Mouse (Mus musculus): ENCODE data around the gene Gm10272. TPM values are rescaled to one million over a fixed set of nuclear protein-coding genes. Genes with fewer than 3 reads are reported as not detected.

The Gm10272 gene
- not detected in 2 replicates for polyA plus RNA-seq (2012; rRNA removed)

GRCm38 (mm10) chr10:77706326-77706725 lies at the start of gene Gm10272:
Gene Gm10272, plus strand, starts transcription at chr10:77706626.

GRCm38 (mm10) chr10:77685895-77686664 lies 20.3 kb upstream of the Gm10272 start, which contains the start of gene Tspear:
Gene Tspear, plus strand, starts transcription at chr10:77686569.

GRCm38 (mm10) chr10:77690356-77690807 lies 16.0 kb upstream of the Gm10272 start, which contains the start of gene Gm19402:
Gene Gm19402, minus strand, starts transcription at chr10:77690757.

GRCm38 (mm10) chr10:77697133-77697532 lies 9.3 kb upstream of the Gm10272 start, which contains the start of gene Gm9508:
Gene Gm9508, minus strand, starts transcription at chr10:77697233.

GRCm38 (mm10) chr10:77711157-77711556 lies 4.7 kb downstream of the Gm10272 start, which contains the start of gene Gm10024:
Gene Gm10024, plus strand, starts transcription at chr10:77711457.

GRCm38 (mm10) chr10:77715507-77715906 lies 9.1 kb downstream of the Gm10272 start, which contains the start of gene Gm10142:
Gene Gm10142, plus strand, starts transcription at chr10:77715807.

GRCm38 (mm10) chr10:77720299-77720698 lies 13.9 kb downstream of the Gm10272 start, which contains the start of gene Krtap12-1:
Gene Krtap12-1, plus strand, starts transcription at chr10:77720599.

GRCm38 (mm10) chr10:77726186-77726585 lies 19.8 kb downstream of the Gm10272 start, which contains the start of gene Gm10100:
Gene Gm10100, plus strand, starts transcription at chr10:77726486.

GRCm38 (mm10) chr10:77741924-77742688 lies 35.7 kb downstream of the Gm10272 start, which contains the start of gene Gm18596:
Gene Gm18596, minus strand, starts transcription at chr10:77742638.

GRCm38 (mm10) chr10:77751254-77751653 lies 44.8 kb downstream of the Gm10272 start, which contains the start of gene Gm9736:
Gene Gm9736, minus strand, starts transcription at chr10:77751354.

Other genes starting within 250 kb of the Gm10272 start
- 9.8 and 10.5 TPM in 2 replicates for gene Fam207a, start 190.8 kb upstream of the Gm10272 start, polyA plus RNA-seq (2012; rRNA removed)
- 25.0 and 31.3 TPM in 2 replicates for gene Itgb2, start 176.4 kb upstream of the Gm10272 start, polyA plus RNA-seq (2012; rRNA removed)
- gene Pttg1ip, start 124.9 kb upstream of the Gm10272 start, polyA plus RNA-seq (2012; rRNA removed), result 77.8 TPM in 2 replicates
- 123 and 134 TPM in 2 replicates for gene Sumo3, start 100.5 kb upstream of the Gm10272 start, polyA plus RNA-seq (2012; rRNA removed)
- gene Gm49325, start 100.4 kb upstream of the Gm10272 start, polyA plus RNA-seq (2012; rRNA removed), result 0.16 TPM in 1 of 2 replicates, not detected in the other
- gene Ube2g2, start 84.4 kb upstream of the Gm10272 start, polyA plus RNA-seq (2012; rRNA removed), result 22.9 and 27.2 TPM in 2 replicates
- gene Tspear, start 20.1 kb upstream of the Gm10272 start, polyA plus RNA-seq (2012; rRNA removed), result 0.10 and 0.12 TPM in 2 replicates
- not detected in 2 replicates for gene Gm19402, start 15.9 kb upstream of the Gm10272 start, polyA plus RNA-seq (2012; rRNA removed)
- not detected in 2 replicates for gene Gm9508, start 9.4 kb upstream of the Gm10272 start, polyA plus RNA-seq (2012; rRNA removed)
- gene Gm10024, start 4.8 kb downstream of the Gm10272 start, polyA plus RNA-seq (2012; rRNA removed), result not detected in 2 replicates
- not detected in 2 replicates for gene Gm10142, start 9.2 kb downstream of the Gm10272 start, polyA plus RNA-seq (2012; rRNA removed)
- not detected in 2 replicates for gene Krtap12-1, start 14.0 kb downstream of the Gm10272 start, polyA plus RNA-seq (2012; rRNA removed)
- not detected in 2 replicates for gene Gm10100, start 19.9 kb downstream of the Gm10272 start, polyA plus RNA-seq (2012; rRNA removed)
- not detected in 2 replicates for gene Gm18596, start 36.0 kb downstream of the Gm10272 start, polyA plus RNA-seq (2012; rRNA removed)
- gene Gm9736, start 44.7 kb downstream of the Gm10272 start, polyA plus RNA-seq (2012; rRNA removed), result not detected in 2 replicates
- not detected in 2 replicates for gene Gm3233, start 53.1 kb downstream of the Gm10272 start, polyA plus RNA-seq (2012; rRNA removed)
- gene Gm3238, start 64.7 kb downstream of the Gm10272 start, polyA plus RNA-seq (2012; rRNA removed), result not detected in 2 replicates
- gene Gm7138, start 70.3 kb downstream of the Gm10272 start, polyA plus RNA-seq (2012; rRNA removed), result not detected in 2 replicates
- not detected in 2 replicates for gene Gm3250, start 75.9 kb downstream of the Gm10272 start, polyA plus RNA-seq (2012; rRNA removed)
- gene Gm7137, start 81.6 kb downstream of the Gm10272 start, polyA plus RNA-seq (2012; rRNA removed), result not detected in 2 replicates
- not detected in 2 replicates for gene Gm9639, start 88.5 kb downstream of the Gm10272 start, polyA plus RNA-seq (2012; rRNA removed)
- not detected in 2 replicates for gene Gm19668, start 92.5 kb downstream of the Gm10272 start, polyA plus RNA-seq (2012; rRNA removed)
- not detected in 2 replicates for gene Gm9507, start 105.2 kb downstream of the Gm10272 start, polyA plus RNA-seq (2012; rRNA removed)
- not detected in 2 replicates for gene Gm2696, start 108.1 kb downstream of the Gm10272 start, polyA plus RNA-seq (2012; rRNA removed)
- gene Krtap10-4, start 120.5 kb downstream of the Gm10272 start, polyA plus RNA-seq (2012; rRNA removed), result not detected in 2 replicates
- not detected in 2 replicates for gene Krtap10-10, start 129.3 kb downstream of the Gm10272 start, polyA plus RNA-seq (2012; rRNA removed)
- not detected in 2 replicates for gene Gm36176, start 140.2 kb downstream of the Gm10272 start, polyA plus RNA-seq (2012; rRNA removed)
- not detected in 2 replicates for gene Gm10318, start 146.2 kb downstream of the Gm10272 start, polyA plus RNA-seq (2012; rRNA removed)
- gene Gm3285, start 155.3 kb downstream of the Gm10272 start, polyA plus RNA-seq (2012; rRNA removed), result not detected in 2 replicates
- 17.4 and 18.2 TPM in 2 replicates for gene Lrrc3, start 195.9 kb downstream of the Gm10272 start, polyA plus RNA-seq (2012; rRNA removed)